Mouse (Mus musculus): Measurements from ENCODE around the gene Cacna1h. TPM values are rescaled to one million over a fixed set of nuclear protein-coding genes. Genes with fewer than 3 reads are reported as not detected.

Gene Cacna1h
- polyA plus RNA-seq, 1 experiment from 2014 or later, result 12.0 TPM

GRCm38 (mm10) chr17:25404190-25404589 lies 29.4 kb downstream of the Cacna1h start:
- Histone ChIP-seq H3K4me3 (no peak overlapping the region), H3K36me3 (no peaks in the 10 kb centered on the region), H3K9ac (peak overlapping the region; percentile 43; the same call in 1 of the 2 replicates), H3K4me1 (replicated peaks) (peaks cover 68% of the 10 kb centered on the region), H3K27me3 (peaks cover 35% of the 10 kb centered on the region), H3K4me2 (no peak overlapping the region), H3K9me3 (no peaks in the 10 kb centered on the region), H3K27ac (replicated peaks) (peak overlapping the region; percentile 72; the same call in 1 of the 2 replicates)
- WGBS, result 33% methylated on average over 3 of the region's 3 CpGs
- ATAC-seq (ENCODE audit: low read depth), result no peak

GRCm38 (mm10) chr17:25402224-25402623 lies 31.4 kb downstream of the Cacna1h start:
- no peaks in the 10 kb centered on the region for H3K36me3 ChIP-seq
- no peak overlapping the region for H3K4me2 ChIP-seq
- H3K9me3 ChIP-seq, result no peaks in the 10 kb centered on the region
- H3K4me1 ChIP-seq (replicated peaks), result peaks cover 70% of the 10 kb centered on the region
- no peak overlapping the region for H3K9ac ChIP-seq
- peaks cover 35% of the 10 kb centered on the region for H3K27me3 ChIP-seq
- H3K4me3 ChIP-seq, result no peak overlapping the region
- no peak overlapping the region for H3K27ac ChIP-seq (replicated peaks)
- WGBS, result 86% methylated on average over 13 of the region's 13 CpGs
- no peak for ATAC-seq (ENCODE audit: low read depth)

- no peak overlapping the region for H3K27ac ChIP-seq (replicated peaks)
- H3K9me3 ChIP-seq, result no peaks in the 10 kb centered on the region
- no peak overlapping the region for H3K9ac ChIP-seq
- no peak overlapping the region for H3K4me2 ChIP-seq
- H3K36me3 ChIP-seq, result no peaks in the 10 kb centered on the region
- no peak overlapping the region for H3K4me3 ChIP-seq
- ATAC-seq (ENCODE audit: low read depth), result no peak
- 45% methylated on average over 4 of the region's 4 CpGs for WGBS
- peaks cover 35% of the 10 kb centered on the region for H3K27me3 ChIP-seq
- H3K4me1 ChIP-seq (replicated peaks), result peaks cover 62% of the 10 kb centered on the region
Observed at GRCm38 (mm10) chr17:25401491-25401890, 32.1 kb downstream of the Cacna1h start.

GRCm38 (mm10) chr17:25400443-25400842 lies 33.1 kb downstream of the Cacna1h start:
- ATAC-seq (ENCODE audit: low read depth), result no peak
- H3K4me3 ChIP-seq, result no peak overlapping the region
- H3K27ac ChIP-seq (replicated peaks), result no peak overlapping the region
- H3K4me2 ChIP-seq, result no peak overlapping the region
- H3K4me1 ChIP-seq (replicated peaks), result peaks cover 52% of the 10 kb centered on the region
- H3K27me3 ChIP-seq, result peaks cover 35% of the 10 kb centered on the region
- H3K9me3 ChIP-seq, result no peaks in the 10 kb centered on the region
- H3K9ac ChIP-seq, result no peak overlapping the region
- no peaks in the 10 kb centered on the region for H3K36me3 ChIP-seq
- 12% methylated on average over 7 of the region's 7 CpGs for WGBS

- no peaks in the 10 kb centered on the region for H3K9me3 ChIP-seq
- no peak overlapping the region for H3K4me2 ChIP-seq
- peak overlapping the region; percentile 54 for H3K9ac ChIP-seq
- 11% methylated on average over 13 of the region's 13 CpGs for whole genome bisulfite sequencing
- peak overlapping the region; percentile 69 for H3K27ac ChIP-seq (replicated peaks)
- ATAC-seq (ENCODE audit: low read depth), result peak; percentile 29
- H3K4me1 ChIP-seq (replicated peaks), result peaks cover 32% of the 10 kb centered on the region
- H3K27me3 ChIP-seq, result peaks cover 34% of the 10 kb centered on the region
- H3K4me3 ChIP-seq, result no peak overlapping the region
- peaks cover 3% of the 10 kb centered on the region for H3K36me3 ChIP-seq
Observed at GRCm38 (mm10) chr17:25398520-25398838, 35.1 kb downstream of the Cacna1h start.

GRCm38 (mm10) chr17:25397804-25398519 lies 35.6 kb downstream of the Cacna1h start:
- Histone ChIP-seq H3K4me1 (replicated peaks) (peaks cover 32% of the 10 kb centered on the region), H3K27ac (replicated peaks) (peak overlapping the region; percentile 69), H3K4me2 (no peak overlapping the region), H3K9ac (no peak overlapping the region), H3K4me3 (no peak overlapping the region), H3K9me3 (no peaks in the 10 kb centered on the region), H3K27me3 (peaks cover 29% of the 10 kb centered on the region), H3K36me3 (peaks cover 8% of the 10 kb centered on the region)
- WGBS, result 28% methylated on average over 14 of the region's 14 CpGs
- ATAC-seq (ENCODE audit: low read depth), result peak; percentile 62

GRCm38 (mm10) chr17:25394526-25394925 lies 39.1 kb downstream of the Cacna1h start:
- no peak overlapping the region for H3K4me3 ChIP-seq
- ATAC-seq (ENCODE audit: low read depth), result no peak
- H3K4me1 ChIP-seq (replicated peaks), result peaks cover 17% of the 10 kb centered on the region
- H3K9me3 ChIP-seq, result no peaks in the 10 kb centered on the region
- H3K9ac ChIP-seq, result no peak overlapping the region
- WGBS, result 88% methylated on average over 4 of the region's 4 CpGs
- peaks cover 3% of the 10 kb centered on the region for H3K27me3 ChIP-seq
- no peak overlapping the region for H3K27ac ChIP-seq (replicated peaks)
- H3K36me3 ChIP-seq, result peaks cover 41% of the 10 kb centered on the region
- H3K4me2 ChIP-seq, result no peak overlapping the region

GRCm38 (mm10) chr17:25374011-25374410 lies 59.6 kb downstream of the Cacna1h start:
- no peak for ATAC-seq (ENCODE audit: low read depth)
- WGBS, result 52% methylated on average over 9 of the region's 9 CpGs
- Histone ChIP-seq H3K36me3 (peaks cover 39% of the 10 kb centered on the region), H3K27ac (replicated peaks) (no peak overlapping the region), H3K9ac (no peak overlapping the region), H3K4me1 (replicated peaks) (no peaks in the 10 kb centered on the region), H3K4me3 (no peak overlapping the region), H3K9me3 (no peaks in the 10 kb centered on the region), H3K4me2 (no peak overlapping the region), H3K27me3 (no peaks in the 10 kb centered on the region)

- H3K9me3 ChIP-seq, result no peaks in the 10 kb centered on the region
- H3K4me3 ChIP-seq, result no peak overlapping the region
- H3K27me3 ChIP-seq, result no peaks in the 10 kb centered on the region
- no peak overlapping the region for H3K9ac ChIP-seq
- H3K36me3 ChIP-seq, result peaks cover 33% of the 10 kb centered on the region
- 75% methylated on average over 8 of the region's 8 CpGs for WGBS
- no peaks in the 10 kb centered on the region for H3K4me1 ChIP-seq (replicated peaks)
- no peak for ATAC-seq (ENCODE audit: low read depth)
- H3K4me2 ChIP-seq, result no peak overlapping the region
- no peak overlapping the region for H3K27ac ChIP-seq (replicated peaks)
Observed at GRCm38 (mm10) chr17:25372491-25372890, 61.1 kb downstream of the Cacna1h start.

- no peak within 1 kb of the TSS for H3K4me2 ChIP-seq
- H3K27ac ChIP-seq (replicated peaks), result no peak within 1 kb of the TSS
- no peak within 1 kb of the TSS for H3K9ac ChIP-seq
- H3K36me3 ChIP-seq, result no peaks in the 10 kb centered on the region
- no peak for ATAC-seq (ENCODE audit: low read depth)
- no peak within 1 kb of the TSS for H3K4me3 ChIP-seq
- H3K4me1 ChIP-seq (replicated peaks), result no peaks in the 10 kb centered on the region
- H3K9me3 ChIP-seq, result no peaks in the 10 kb centered on the region
- WGBS, result 83% methylated on average over 3 of the region's 3 CpGs
- no peaks in the 10 kb centered on the region for H3K27me3 ChIP-seq
Observed at GRCm38 (mm10) chr17:25368973-25369372, 64.6 kb downstream of the Cacna1h start, which contains the start of gene Tpsg1. TSS of gene Tpsg1 (plus strand) at chr17:25369273.

- 75% methylated on average over 2 of the region's 2 CpGs for WGBS
- H3K9ac ChIP-seq, result no peak within 1 kb of the TSS
Observed at GRCm38 (mm10) chr17:25366005-25366404, 67.6 kb downstream of the Cacna1h start, which contains the start of gene Tpsb2. TSS of gene Tpsb2 (plus strand) at chr17:25366305.

GRCm38 (mm10) chr17:25363726-25364125 lies 69.9 kb downstream of the Cacna1h start:
- no peak for ATAC-seq (ENCODE audit: low read depth)
- 8% methylated on average over 1 of the region's 1 CpGs for WGBS
- no peaks in the 10 kb centered on the region for H3K9me3 ChIP-seq
- no peaks in the 10 kb centered on the region for H3K27me3 ChIP-seq
- no peak overlapping the region for H3K9ac ChIP-seq
- H3K27ac ChIP-seq (replicated peaks), result no peak overlapping the region
- no peaks in the 10 kb centered on the region for H3K4me1 ChIP-seq (replicated peaks)
- H3K36me3 ChIP-seq, result no peaks in the 10 kb centered on the region
- H3K4me2 ChIP-seq, result no peak overlapping the region
- no peak overlapping the region for H3K4me3 ChIP-seq

More at GRCm38 (mm10) chr17:25366005-25366404, 67.6 kb downstream of the Cacna1h start, which contains the start of gene Tpsb2:
- no peak within 1 kb of the TSS for H3K4me2 ChIP-seq
- H3K4me1 ChIP-seq (replicated peaks), result no peaks in the 10 kb centered on the region
- ATAC-seq (ENCODE audit: low read depth), result no peak
- H3K9me3 ChIP-seq, result no peaks in the 10 kb centered on the region
- H3K27ac ChIP-seq (replicated peaks), result no peak within 1 kb of the TSS
- H3K4me3 ChIP-seq, result no peak within 1 kb of the TSS
- H3K36me3 ChIP-seq, result no peaks in the 10 kb centered on the region
- H3K27me3 ChIP-seq, result no peaks in the 10 kb centered on the region

GRCm38 (mm10) chr17:25361291-25361690 lies 72.3 kb downstream of the Cacna1h start:
- no peak for ATAC-seq (ENCODE audit: low read depth)
- Histone ChIP-seq H3K9me3 (no peaks in the 10 kb centered on the region), H3K4me3 (no peak overlapping the region), H3K27me3 (no peaks in the 10 kb centered on the region), H3K9ac (no peak overlapping the region), H3K27ac (replicated peaks) (no peak overlapping the region), H3K4me1 (replicated peaks) (no peaks in the 10 kb centered on the region), H3K36me3 (no peaks in the 10 kb centered on the region), H3K4me2 (no peak overlapping the region)
- WGBS, result 69% methylated on average over 2 of the region's 2 CpGs

Data from neural tube, embryonic 13.5 days (tissue).